Mouse (Mus musculus): ENCODE measurements around the gene Olfr1373. TPM values are rescaled to one million over a fixed set of nuclear protein-coding genes. Genes with fewer than 3 reads are reported as not detected.
A peak's percentile ranks its signal among the peaks of the same experiment; 100 is the strongest.
"Not testable (repeated sequence)": the region's sequence is repeated elsewhere in the genome, so short reads cannot be mapped to it uniquely, and the experiment has no call there.

Olfr1373 gene
- total RNA-seq (2021), result not detected
- long read RNA-seq, experiment 1, result 0 reads
- long read RNA-seq, experiment 2, result 0 reads

DNA sequence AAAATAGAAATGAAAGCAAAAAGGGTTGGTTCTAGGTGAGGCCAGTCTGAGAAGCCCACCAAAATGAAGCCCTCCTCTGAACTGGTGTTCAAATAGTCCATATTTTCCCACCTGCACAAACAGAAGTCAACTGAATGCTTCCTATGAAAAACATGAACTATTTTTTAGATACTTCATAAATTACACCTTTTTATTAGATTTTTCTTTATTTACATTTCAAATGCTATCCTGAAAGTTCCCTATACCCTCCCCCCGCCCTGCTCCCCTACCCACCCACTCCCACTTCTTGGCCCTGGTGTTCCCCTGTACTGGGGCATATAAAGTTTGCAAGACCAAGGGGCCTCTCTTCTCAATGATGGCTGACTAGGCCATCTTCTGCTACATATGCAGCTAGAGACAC lies at the start of gene Olfr1373:
Gene Olfr1373, minus strand, starts transcription at position 101 of the 400 bp plus-strand sequence.
- DNase-seq, result not testable (repeated sequence)

DNA sequence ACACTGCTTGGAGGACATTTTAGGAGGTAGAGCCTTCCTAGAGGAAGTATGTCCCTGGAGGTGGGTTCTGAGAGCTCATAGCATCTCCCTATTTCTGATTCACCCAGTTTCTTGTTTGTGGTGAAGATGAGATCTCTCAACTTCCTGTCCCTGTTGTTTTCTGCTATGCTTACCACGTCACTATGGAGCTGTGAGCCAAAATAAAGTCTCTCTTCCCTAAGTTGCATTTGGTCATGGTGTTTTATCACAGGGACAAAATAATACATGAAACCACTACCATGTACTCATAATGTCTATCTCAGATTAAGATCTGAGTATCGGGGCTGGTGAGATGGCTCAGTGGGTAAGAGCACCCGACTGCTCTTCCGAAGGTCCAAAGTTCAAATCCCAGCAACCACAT lies 35.3 kb upstream of the Olfr1373 start:
- not testable (repeated sequence) for DNase-seq

DNA sequence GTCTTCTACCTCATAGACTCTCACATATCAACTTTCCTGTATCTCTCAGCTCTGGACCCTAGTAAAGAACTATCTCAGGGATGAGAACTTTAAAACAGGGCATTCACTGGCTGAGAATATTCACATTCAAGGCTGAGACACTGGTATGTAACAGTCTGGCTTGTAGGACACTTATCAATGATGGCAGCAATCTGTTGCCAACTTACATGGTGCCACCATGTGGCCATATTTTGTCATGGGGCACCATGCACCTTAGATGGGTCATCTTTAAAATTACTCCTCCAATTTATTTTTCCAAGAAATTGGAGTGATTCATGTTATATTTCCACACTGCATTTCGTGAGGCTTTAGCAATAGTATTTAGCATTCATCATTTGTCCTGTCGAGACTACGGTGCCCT lies 34.6 kb upstream of the Olfr1373 start:
- not testable (repeated sequence) for DNase-seq

DNA sequence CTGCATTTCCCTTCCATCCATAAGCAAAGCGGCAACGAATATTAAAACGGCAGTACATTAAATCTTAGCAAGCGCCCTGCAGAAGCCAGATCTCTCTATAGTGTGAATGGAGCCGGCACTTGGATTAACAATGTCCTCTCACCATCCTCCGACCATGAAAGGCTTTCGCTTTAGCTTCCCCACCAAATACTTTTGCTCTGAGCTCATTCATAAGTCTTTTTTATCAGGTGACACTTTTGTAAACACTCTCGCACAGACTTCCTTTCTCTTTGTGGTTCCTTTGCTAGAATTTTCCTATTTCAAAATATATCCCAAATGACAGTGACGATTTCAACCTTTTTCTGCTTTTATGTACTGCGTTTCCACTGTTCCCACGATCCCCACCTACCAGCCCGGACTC lies 23.1 kb upstream of the Olfr1373 start:
- no peak for DNase-seq

DNA sequence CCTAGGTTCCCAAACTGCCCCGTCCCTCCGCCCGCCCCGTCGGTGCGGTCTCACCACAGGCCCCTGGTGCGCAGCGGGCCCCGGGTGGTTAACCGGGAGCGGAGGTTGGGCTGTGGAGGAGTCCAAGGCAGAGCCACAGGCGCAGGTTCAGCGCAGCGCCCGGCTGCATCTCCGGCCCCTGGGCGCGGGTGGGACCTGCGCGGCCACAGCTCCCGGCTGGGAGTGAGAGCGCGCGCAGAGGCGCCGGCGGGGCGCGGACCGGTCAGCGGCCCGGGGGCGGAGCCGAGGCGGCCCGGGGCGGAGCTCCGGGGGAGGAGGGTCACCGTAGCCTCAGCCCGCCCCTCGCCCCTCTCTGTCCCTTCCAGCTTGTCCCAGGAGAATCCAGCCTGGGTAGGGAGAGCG lies 22.6 kb upstream of the Olfr1373 start:
- not testable (repeated sequence) for DNase-seq

DNA sequence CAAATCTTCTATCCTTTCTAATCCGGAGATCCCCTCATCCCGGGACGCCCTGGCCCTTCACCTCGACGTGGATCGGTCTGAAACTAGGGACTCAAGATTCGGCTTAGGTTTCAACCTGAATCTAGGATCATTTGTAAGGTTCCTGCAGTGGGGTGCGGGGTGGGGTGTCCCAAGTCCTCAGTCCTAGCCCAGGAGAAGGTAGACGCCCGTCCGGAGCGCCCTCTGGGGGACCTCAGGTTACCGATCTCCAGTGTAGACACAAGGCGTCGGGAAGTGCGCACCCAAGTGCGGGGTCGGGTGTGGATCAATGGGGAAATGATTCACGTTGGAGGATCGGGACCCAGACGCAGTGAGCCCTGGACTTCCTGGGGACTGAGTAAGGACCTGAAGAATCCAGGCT lies 21.8 kb upstream of the Olfr1373 start:
- peak; percentile 19 for DNase-seq

DNA sequence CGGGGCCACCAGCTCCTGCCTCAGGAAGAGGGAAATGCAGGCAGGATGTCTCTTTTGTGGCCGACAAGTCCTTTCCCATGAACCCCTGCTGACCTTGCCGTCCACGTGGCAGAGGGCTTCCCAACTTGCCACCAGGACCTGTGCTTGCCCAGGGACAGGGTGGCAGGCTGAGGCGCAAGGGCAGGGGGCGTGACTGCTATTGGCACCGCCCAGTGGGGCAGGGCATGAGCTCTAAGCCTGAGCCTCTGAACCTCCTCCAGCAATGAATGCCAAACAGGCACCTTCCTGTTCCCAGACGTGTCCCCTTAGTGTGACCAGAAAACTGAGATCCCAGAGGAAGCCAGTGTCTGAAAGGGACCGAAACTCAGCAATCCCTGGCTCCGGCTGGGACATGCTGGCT lies 18.6 kb upstream of the Olfr1373 start:
- peak; percentile 18 for DNase-seq

DNA sequence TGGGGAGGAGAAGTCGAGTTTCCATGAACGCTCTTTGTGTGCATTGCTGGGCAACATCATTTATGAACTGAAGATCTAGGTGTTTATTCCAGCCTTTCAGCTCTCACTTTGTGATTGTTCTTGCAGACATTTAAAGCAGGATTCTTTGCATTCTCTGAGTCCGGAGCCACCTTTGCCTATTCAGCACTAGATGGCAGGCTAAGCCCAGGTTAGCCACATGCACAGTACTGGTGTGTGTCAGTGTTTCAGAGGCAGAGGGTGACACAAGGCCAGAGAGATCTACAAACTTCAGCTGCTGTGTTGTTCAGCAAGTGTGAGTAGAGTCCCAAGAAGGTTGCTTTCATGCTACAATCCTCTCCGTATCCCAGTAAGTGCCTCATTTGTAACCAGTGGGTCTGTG lies 1.7 kb downstream of the Olfr1373 start:
- DNase-seq, result not testable (repeated sequence)

DNA sequence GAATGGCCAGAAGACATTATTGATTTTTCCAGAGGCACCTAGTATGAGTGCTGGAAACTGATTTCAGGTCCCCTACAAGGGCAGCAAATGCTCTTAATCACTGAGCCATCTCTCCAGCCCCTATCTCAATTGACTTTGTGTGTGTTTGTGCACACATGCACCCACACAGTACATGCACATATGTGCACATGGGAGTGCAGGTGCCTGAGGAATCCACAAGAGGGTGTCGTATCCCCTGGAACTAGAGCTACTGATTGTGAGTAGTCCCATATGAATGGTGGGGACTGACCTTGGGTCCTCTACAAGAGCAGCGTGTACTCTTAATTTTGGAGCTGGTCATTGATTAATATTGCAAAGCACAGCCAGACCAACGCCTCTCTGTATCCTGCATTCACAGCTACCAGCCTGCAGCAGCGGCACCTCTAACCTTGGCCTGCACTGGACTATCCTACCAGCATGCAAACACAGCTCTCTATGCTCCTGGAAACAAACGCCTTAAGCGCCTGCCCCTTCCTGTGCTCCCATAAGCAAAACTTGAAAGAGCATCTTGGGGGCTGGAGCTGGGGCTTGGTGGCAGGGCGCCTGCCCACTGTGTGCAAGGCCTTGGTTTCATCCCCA lies 14.8 kb downstream of the Olfr1373 start:
- no peak for DNase-seq

DNA sequence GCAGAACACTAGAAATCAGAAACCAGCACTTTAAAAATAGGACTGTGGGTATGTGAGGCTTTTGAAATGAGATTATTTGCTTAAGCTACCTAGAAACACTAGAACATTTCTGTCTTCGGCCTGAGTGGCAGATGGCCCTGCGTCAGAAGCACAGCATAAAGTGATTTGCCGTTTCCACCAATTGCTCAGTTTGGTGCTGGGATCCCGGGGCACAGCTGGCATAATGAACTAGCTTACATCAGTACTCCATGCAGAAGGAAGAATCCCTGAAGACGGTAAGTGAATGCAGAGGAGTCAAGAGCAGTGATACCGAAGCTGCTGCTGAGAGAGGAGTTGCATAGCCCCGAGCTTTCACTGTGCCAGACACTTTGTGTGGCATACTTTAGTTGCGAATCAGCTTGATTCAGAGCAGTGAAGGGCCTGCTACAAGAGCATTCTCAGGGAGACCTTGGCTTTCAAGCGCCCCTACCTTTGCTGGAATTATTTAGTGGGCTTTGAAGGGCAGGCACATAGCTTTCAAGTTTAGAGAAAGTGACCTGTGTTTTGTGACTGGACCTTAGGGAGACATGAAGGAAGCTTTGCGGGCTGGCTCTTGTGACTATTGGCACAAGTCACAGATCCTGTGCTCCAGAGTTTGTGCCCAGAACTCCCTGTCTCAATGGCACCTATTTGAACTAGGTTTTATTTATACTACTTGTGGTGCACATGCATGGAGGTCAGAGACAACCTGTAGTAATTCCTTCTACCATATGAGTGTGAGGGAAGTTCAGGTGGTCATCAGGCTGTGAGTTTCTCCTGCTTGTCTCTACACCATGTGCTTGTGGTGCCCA lies 15.5 kb downstream of the Olfr1373 start:
- no peak for DNase-seq

DNA sequence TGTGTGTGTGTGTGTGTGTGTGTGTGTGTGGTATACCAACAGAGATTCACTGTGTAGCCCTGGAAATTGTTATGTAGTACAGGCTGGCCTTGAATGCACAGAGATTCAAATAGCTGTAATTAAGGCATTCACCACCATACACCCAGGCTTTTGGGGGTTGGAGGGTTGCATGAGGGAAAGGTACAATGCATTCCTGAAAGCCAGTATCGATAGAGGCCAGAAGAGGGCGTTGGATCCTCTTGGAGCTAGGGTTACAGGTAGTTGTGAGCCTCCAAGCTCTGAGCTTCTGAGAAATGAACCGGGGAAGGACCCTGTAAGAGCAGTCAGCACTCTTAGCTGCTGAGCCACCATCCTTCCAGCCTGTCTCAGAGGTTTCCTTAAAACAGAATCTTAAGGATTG lies 16.2 kb downstream of the Olfr1373 start:
- no peak for DNase-seq

DNA sequence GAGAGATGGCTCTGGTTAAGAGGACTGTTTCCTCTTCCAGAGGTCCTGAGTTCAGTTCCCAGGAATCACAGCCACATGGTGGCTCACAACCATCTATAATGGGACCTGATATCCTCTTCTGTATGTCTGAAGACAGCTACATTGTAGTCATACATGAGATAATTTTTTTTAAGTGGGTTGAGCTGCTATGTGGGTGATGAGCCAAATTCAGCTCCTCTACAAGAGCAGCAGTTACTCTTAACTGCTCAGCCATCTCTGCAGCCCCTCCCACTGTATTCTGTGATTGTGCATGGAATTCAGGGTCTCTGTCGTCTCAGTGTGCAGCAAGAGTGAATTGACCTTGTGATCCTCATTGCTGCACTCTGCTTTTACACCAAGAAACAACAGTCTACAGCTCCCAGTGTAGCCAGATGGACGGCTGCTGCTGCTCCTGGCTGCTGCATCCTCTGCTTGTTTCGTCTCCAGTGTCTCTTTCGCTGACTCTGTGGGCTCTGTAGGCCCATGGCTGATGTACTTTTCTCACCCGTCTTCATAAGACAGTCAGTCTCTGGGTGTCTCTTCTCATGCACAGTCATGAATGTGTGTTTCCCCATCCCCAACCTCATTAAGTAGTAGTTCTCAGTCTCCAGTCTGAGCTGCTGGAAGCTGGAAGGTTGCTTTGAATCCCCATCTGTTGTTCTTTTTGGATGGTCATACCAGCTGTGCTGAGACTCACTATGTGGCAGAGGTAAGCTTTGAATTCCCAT lies 16.8 kb downstream of the Olfr1373 start:
- no peak for DNase-seq

DNA sequence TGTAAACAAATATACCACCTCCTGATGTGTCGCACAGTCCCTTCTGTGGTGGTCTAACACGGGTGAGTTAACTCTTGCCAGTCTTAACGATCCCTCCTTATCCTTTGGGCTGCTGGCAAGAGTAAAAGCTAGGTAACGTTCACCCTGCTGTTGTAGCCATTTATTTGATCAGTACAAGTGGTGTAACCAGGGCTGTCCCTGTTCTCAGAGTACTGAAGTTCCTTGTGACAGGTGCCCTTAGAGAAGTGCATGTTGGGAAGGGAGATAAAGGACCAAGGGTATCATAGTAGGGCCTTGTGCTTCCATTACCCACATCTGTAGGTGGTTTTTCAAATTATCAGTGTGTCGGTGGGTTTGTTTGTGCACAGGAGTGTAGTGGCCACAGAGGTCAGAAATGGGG lies 17.6 kb downstream of the Olfr1373 start:
- DNase-seq, result no peak

DNA sequence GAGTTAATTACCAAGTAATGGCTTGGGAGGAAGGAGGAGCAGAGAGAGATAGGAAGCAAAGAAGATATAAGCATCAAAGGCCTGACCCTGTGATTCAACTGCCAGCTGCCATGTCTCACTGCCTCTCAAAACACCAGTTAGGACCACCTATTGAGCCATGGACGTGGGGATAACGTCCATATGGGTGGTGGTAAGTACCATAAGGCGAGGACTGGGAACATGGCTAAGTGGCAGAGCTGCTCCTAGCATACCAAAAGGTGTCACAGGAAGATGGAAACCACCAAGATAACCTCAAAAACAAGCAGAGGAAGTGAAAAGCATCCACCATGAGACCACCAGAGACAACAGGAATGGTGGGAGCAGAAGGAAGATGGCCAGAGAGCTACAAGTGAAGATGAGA lies 18.2 kb downstream of the Olfr1373 start:
- no peak for DNase-seq

DNA sequence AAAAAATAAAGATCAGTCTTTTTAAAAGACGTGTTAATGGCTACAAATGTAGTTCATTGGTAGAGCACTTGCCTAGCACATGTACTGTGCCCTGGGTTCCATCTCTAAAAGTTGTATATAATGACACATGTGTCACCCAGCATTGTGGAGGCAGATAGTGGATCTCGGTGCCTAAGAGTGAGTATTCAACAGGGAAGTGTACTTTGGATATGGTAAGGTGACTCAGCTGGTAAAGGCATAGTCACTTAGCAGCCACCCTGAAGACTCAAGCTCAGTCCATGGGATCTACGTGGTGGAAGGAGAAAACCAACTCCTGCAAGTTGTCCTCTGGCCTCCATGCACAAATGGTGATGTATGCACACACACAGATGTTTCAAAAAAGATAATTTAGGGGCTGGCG lies 20.9 kb downstream of the Olfr1373 start:
- no peak for DNase-seq

DNA sequence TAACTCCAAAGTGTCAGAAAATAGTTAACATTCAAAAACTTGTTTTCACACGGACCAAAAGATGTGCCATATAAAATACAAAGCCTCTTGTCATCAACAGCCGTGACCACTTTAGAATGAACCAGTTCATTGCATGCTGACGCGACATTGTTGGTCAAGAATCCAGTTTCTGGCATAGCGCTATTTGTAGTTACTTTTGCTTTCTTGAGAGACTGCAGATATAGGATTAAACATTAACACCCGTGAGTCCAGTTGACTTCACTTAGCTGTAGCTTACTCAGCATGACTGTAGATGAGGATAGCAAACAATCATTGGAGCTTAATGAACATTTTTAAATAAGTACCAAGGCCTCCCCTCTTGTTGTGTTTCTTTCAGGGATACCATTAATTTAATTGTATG lies 23.3 kb downstream of the Olfr1373 start:
- DNase-seq, result no peak

DNA sequence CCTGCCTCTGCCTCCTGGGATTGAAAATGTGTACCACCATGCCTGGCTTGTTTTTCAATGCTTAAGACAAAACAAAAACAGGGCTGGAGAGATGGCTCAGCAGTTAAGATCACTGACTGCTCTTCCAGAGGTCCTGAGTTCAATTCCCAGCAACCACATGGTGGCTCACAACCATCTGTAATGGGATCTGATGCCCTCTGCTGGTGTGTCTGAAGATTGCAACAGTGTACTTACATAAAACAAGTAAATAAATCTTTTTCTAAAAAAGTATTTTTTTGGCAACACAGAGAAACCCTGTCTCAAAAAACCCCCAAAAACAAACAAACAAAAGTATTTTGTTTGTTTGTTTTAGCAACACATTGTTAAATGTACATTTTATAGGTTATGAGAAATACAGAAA lies 24.9 kb downstream of the Olfr1373 start:
- DNase-seq, result not testable (repeated sequence)

DNA sequence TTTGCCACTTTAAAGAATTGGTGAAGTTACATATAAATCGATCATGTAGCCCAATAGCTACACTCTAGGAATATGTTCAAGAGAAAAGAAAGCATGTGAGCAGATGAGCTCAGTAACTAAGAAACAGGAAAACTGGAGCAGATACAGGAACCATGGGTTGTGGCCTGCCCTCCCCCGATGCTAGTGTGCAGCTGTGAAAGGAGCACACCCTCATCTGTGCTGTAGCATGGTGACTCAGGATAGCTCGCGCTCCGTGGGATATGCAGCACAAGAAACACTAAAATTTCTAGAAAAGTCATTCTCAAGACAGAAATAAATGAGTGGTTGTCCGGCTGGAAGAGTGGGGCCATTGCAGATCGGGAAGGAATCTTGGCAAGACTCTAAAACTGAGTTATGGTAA lies 28.2 kb downstream of the Olfr1373 start:
- no peak for DNase-seq

DNA sequence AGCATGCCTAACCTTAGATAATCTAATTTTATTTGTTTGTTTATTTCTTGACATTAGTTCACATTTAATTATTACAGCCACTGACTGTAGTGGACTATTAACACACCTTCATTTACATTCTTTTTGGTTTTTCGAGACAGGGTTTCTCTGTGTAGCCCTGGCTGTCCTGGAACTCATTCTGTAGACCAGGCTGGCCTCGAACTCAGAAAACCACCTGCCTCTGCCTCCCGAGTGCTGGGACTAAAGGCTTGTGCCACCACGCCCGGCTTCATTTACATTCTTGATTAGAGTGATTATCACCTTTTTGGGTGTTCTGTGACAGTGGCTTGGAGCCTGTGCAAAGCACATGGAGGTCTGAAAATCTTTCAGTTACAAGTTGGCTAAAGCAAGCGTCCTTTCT lies 29.2 kb downstream of the Olfr1373 start:
- not testable (repeated sequence) for DNase-seq

DNA sequence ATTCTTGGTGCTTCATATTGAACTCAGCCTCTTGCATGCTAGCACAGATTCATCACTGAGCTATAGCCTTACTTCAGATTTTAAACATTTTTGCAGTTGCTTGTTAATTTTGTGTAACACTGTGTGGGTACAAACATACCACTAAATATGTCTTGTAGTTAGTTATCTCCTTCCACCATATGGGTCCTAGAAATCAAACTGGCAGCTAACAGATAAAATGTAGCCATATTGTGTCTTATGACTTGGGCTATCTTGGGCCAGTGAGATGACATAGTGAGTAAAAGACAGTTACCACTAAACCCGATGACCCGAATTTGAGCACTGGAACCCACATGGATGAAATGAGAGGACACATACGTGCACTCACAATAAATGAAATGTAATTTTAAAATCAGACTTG lies 29.8 kb downstream of the Olfr1373 start:
- no peak for DNase-seq

DNA sequence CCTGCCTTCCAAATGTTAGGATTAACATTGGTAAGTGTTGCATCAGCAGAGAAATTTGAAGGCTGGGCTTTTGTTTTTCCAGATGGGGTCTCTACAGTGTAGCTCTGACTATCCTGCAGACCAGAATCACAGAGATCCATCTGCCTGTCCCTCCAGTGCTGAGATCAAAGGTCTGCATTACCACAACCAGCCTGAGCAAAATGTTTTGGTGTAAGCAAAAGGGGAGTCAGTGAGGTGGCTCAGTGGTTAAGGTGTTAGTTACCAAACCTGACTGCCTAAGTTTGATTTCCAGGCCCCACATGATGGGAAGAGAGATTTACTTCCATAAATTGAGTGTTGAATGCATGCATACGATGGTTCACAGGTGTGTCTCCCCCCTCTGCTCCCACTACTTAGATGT lies 35.9 kb downstream of the Olfr1373 start:
- no peak for DNase-seq

DNA sequence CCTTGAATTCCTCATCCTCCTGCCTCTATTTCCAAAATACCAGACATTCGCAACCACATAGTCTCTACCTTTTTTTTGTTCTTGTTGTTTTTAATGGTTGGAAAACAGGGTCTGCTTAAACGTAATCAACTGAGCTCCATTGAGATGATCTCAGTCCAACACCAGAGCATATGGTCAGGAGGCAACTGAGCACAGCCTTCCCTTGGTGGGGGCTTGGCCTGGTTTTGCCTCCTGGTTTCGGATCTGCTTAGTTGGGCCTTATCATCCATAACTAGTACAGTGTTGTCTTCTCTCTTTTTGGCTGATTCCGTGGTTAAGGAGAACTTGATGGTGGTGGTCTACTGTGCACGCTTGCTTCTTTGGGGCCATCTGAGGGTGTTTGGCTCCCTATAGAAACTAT lies 36.5 kb downstream of the Olfr1373 start:
- no peak for DNase-seq

DNA sequence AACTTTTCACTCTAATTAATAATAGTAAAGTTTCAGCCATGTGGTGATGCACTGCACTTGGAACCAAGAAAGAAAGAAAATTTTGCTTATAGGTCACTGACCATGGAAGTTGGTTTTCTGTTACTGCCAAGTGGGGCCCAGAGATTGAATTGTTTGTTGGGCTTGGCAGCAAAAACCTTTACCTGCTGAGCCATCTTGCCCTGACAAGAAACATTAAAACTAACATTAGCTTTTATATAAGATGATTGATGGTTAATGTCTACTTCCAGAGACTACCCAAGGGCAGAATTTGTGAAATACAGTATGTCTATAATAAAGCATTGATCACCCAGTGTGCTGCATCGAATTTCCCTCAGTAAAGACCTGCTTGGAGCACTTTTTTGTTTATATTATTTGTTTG lies 38.9 kb downstream of the Olfr1373 start:
- DNase-seq, result no peak
